Mouse (Mus musculus): ENCODE measurements around the gene Adgrg1. TPM values are rescaled to one million over a fixed set of nuclear protein-coding genes. Genes with fewer than 3 reads are reported as not detected.

The Adgrg1 gene
- polyA plus RNA-seq, 1 experiment = 146 TPM

GRCm38 (mm10) chr8:94954368-94954737 is 20.2 kb upstream of the Adgrg1 start:
- no peak for TF ChIP-seq POLR2A (IDR thresholded peaks at IDR 0.05; ENCODE audit: control insufficient read depth, extremely low read depth, insufficient read depth, low read length, poor library complexity)
- no peak for TF ChIP-seq CTCF (IDR thresholded peaks at IDR 0.05; ENCODE audit: borderline replicate concordance, control insufficient read depth, extremely low read depth, insufficient read depth, low read length, poor library complexity)
- 15% methylated on average over 7 of the region's 7 CpGs for WGBS
- H3K27me3 ChIP-seq (ENCODE audit: control insufficient read depth, insufficient read depth, low read length) = no peaks in the 10 kb centered on the region
- no peak overlapping the region for H3K27ac ChIP-seq (ENCODE audit: control insufficient read depth, insufficient read depth, low read length)
- peaks cover 20% of the 10 kb centered on the region for H3K4me1 ChIP-seq (replicated peaks; ENCODE audit: control insufficient read depth, insufficient read depth, low read length)
- H3K4me3 ChIP-seq (ENCODE audit: control insufficient read depth, insufficient read depth, low read length) = no peak overlapping the region
- no peak for DNase-seq
- no peaks in the 10 kb centered on the region for H3K36me3 ChIP-seq (ENCODE audit: control insufficient read depth, insufficient read depth, low read length)

- Histone ChIP-seq H3K36me3 (ENCODE audit: control insufficient read depth, insufficient read depth, low read length) (no peaks in the 10 kb centered on the region), H3K4me3 (ENCODE audit: control insufficient read depth, insufficient read depth, low read length) (no peak overlapping the region), H3K4me1 (replicated peaks; ENCODE audit: control insufficient read depth, insufficient read depth, low read length) (peaks cover 20% of the 10 kb centered on the region), H3K27ac (ENCODE audit: control insufficient read depth, insufficient read depth, low read length) (no peak overlapping the region), H3K27me3 (ENCODE audit: control insufficient read depth, insufficient read depth, low read length) (no peaks in the 10 kb centered on the region)
- peak; percentile 69 for DNase-seq
- TF ChIP-seq CTCF (IDR thresholded peaks at IDR 0.05; ENCODE audit: borderline replicate concordance, control insufficient read depth, extremely low read depth, insufficient read depth, low read length, poor library complexity) (no peak), POLR2A (IDR thresholded peaks at IDR 0.05; ENCODE audit: control insufficient read depth, extremely low read depth, insufficient read depth, low read length, poor library complexity) (no peak)
- WGBS = 5% methylated on average over 9 of the region's 9 CpGs
These were observed 19.4 kb upstream of the Adgrg1 start for GRCm38 (mm10) chr8:94954921-94955758.

GRCm38 (mm10) chr8:94956078-94956574 is 18.4 kb upstream of the Adgrg1 start:
- H3K4me1 ChIP-seq (replicated peaks; ENCODE audit: control insufficient read depth, insufficient read depth, low read length) = peaks cover 20% of the 10 kb centered on the region
- no peaks in the 10 kb centered on the region for H3K27me3 ChIP-seq (ENCODE audit: control insufficient read depth, insufficient read depth, low read length)
- TF ChIP-seq POLR2A (IDR thresholded peaks at IDR 0.05; ENCODE audit: control insufficient read depth, extremely low read depth, insufficient read depth, low read length, poor library complexity) (no peak), CTCF (IDR thresholded peaks at IDR 0.05; ENCODE audit: borderline replicate concordance, control insufficient read depth, extremely low read depth, insufficient read depth, low read length, poor library complexity) (no peak)
- H3K36me3 ChIP-seq (ENCODE audit: control insufficient read depth, insufficient read depth, low read length) = no peaks in the 10 kb centered on the region
- no peak overlapping the region for H3K4me3 ChIP-seq (ENCODE audit: control insufficient read depth, insufficient read depth, low read length)
- peak; percentile 48 for DNase-seq
- H3K27ac ChIP-seq (ENCODE audit: control insufficient read depth, insufficient read depth, low read length) = no peak overlapping the region
- 15% methylated on average over 1 of the region's 1 CpGs for WGBS

- no peak for DNase-seq
- TF ChIP-seq POLR2A (IDR thresholded peaks at IDR 0.05; ENCODE audit: control insufficient read depth, extremely low read depth, insufficient read depth, low read length, poor library complexity) (no peak), CTCF (IDR thresholded peaks at IDR 0.05; ENCODE audit: borderline replicate concordance, control insufficient read depth, extremely low read depth, insufficient read depth, low read length, poor library complexity) (no peak)
- WGBS = 100% methylated on average over 1 of the region's 1 CpGs
- no peaks in the 10 kb centered on the region for H3K27me3 ChIP-seq (ENCODE audit: control insufficient read depth, insufficient read depth, low read length)
- peaks cover 4% of the 10 kb centered on the region; the same call in 1 of the 2 replicates for H3K4me1 ChIP-seq (replicated peaks; ENCODE audit: control insufficient read depth, insufficient read depth, low read length)
- no peak overlapping the region for H3K4me3 ChIP-seq (ENCODE audit: control insufficient read depth, insufficient read depth, low read length)
- no peak overlapping the region for H3K27ac ChIP-seq (ENCODE audit: control insufficient read depth, insufficient read depth, low read length)
- no peaks in the 10 kb centered on the region for H3K36me3 ChIP-seq (ENCODE audit: control insufficient read depth, insufficient read depth, low read length)
These were observed 12.3 kb upstream of the Adgrg1 start for GRCm38 (mm10) chr8:94962201-94962600.

- Histone ChIP-seq H3K27me3 (ENCODE audit: control insufficient read depth, insufficient read depth, low read length) (no peaks in the 10 kb centered on the region), H3K4me1 (replicated peaks; ENCODE audit: control insufficient read depth, insufficient read depth, low read length) (peaks cover 6% of the 10 kb centered on the region; the same call in 1 of the 2 replicates), H3K4me3 (ENCODE audit: control insufficient read depth, insufficient read depth, low read length) (no peak overlapping the region), H3K27ac (ENCODE audit: control insufficient read depth, insufficient read depth, low read length) (no peak overlapping the region), H3K36me3 (ENCODE audit: control insufficient read depth, insufficient read depth, low read length) (no peaks in the 10 kb centered on the region)
- TF ChIP-seq POLR2A (IDR thresholded peaks at IDR 0.05; ENCODE audit: control insufficient read depth, extremely low read depth, insufficient read depth, low read length, poor library complexity) (no peak), CTCF (IDR thresholded peaks at IDR 0.05; ENCODE audit: borderline replicate concordance, control insufficient read depth, extremely low read depth, insufficient read depth, low read length, poor library complexity) (no peak)
- WGBS = 15% methylated on average over 10 of the region's 10 CpGs
- no peak for DNase-seq
These were observed 9.7 kb upstream of the Adgrg1 start for GRCm38 (mm10) chr8:94964828-94965227.

- peak; percentile 58 for DNase-seq
- Histone ChIP-seq H3K27ac (ENCODE audit: control insufficient read depth, insufficient read depth, low read length) (no peak overlapping the region), H3K4me1 (replicated peaks; ENCODE audit: control insufficient read depth, insufficient read depth, low read length) (peaks cover 6% of the 10 kb centered on the region), H3K4me3 (ENCODE audit: control insufficient read depth, insufficient read depth, low read length) (no peak overlapping the region), H3K36me3 (ENCODE audit: control insufficient read depth, insufficient read depth, low read length) (no peaks in the 10 kb centered on the region), H3K27me3 (ENCODE audit: control insufficient read depth, insufficient read depth, low read length) (no peaks in the 10 kb centered on the region)
- no peak for TF ChIP-seq POLR2A (IDR thresholded peaks at IDR 0.05; ENCODE audit: control insufficient read depth, extremely low read depth, insufficient read depth, low read length, poor library complexity)
- no peak for TF ChIP-seq CTCF (IDR thresholded peaks at IDR 0.05; ENCODE audit: borderline replicate concordance, control insufficient read depth, extremely low read depth, insufficient read depth, low read length, poor library complexity)
- 6% methylated on average over 7 of the region's 7 CpGs for WGBS
These were observed 8.0 kb upstream of the Adgrg1 start for GRCm38 (mm10) chr8:94966578-94966977.

All from thymus, adult 2 months (tissue).